Mouse (Mus musculus): Measurements from ENCODE around the gene Bdp1. TPM values are rescaled to one million over a fixed set of nuclear protein-coding genes. Genes with fewer than 3 reads are reported as not detected.

Bdp1 gene
- total and polyA plus RNA-seq, 3 experiments = 19.7 to 73.2 (median 27.2) TPM

GRCm38 (mm10) chr13:100014906-100015895, 88.7 kb downstream of the Bdp1 start, which contains the start of gene Mccc2 (continued):
- peak; percentile 74; the same call in 1 of the 2 replicates for TF ChIP-seq MYC (IDR thresholded peaks at IDR 0.05; ENCODE audit: low read depth, low read length)
- TF ChIP-seq MAX (IDR thresholded peaks at IDR 0.05; ENCODE audit: low read length) = peak; percentile 93
- TF ChIP-seq USF1 (IDR thresholded peaks at IDR 0.05; ENCODE audit: low read depth, low read length) = peak; percentile 97

- Histone ChIP-seq H3K27ac (ENCODE audit: control insufficient read depth, low read depth, low read length) (no peak overlapping the region), H3K4me1 (ENCODE audit: control insufficient read depth in 1 of 2, insufficient read depth in 2 of 2, low read length in 2 of 2) (peaks cover 7 to 8% of the 10 kb centered on the region in 2 experiments; a peak in 3 of 4 replicates), H3K36me3 (ENCODE audit: control insufficient read depth in 1 of 2, insufficient read depth in 2 of 2, low read length in 2 of 2) (peaks cover 0 to 5% of the 10 kb centered on the region in 2 experiments; a peak in 2 of 4 replicates), H3K79me2 (ENCODE audit: control insufficient read depth, insufficient read depth, low read length, poor library complexity) (no peaks in the 10 kb centered on the region), H3K4me3 (ENCODE audit: control insufficient read depth in 1 of 2, insufficient read depth in 1 of 2, low read depth in 2 of 2, low read length in 2 of 2) (no peak overlapping the region), H3K9ac (ENCODE audit: control insufficient read depth, low read depth, low read length, poor library complexity, severe bottlenecking) (no peak overlapping the region), H3K9me3 (replicated peaks; ENCODE audit: insufficient read depth, low read length) (no peaks in the 10 kb centered on the region), H3K27me3 (ENCODE audit: control insufficient read depth in 1 of 2, insufficient read depth in 2 of 2, low read length in 2 of 2) (no peaks in the 10 kb centered on the region)
- no peak for TF ChIP-seq SIN3A (IDR thresholded peaks at IDR 0.05; ENCODE audit: low read length)
- TF ChIP-seq EP300 (IDR thresholded peaks at IDR 0.05; ENCODE audit: low read depth in 1 of 2, low read length in 2 of 2) = no peak
- TF ChIP-seq TAL1 (IDR thresholded peaks at IDR 0.05; ENCODE audit: low read length) = no peak
- TF ChIP-seq POLR2A (IDR thresholded peaks at IDR 0.05; ENCODE audit: control insufficient read depth in 1 of 2, insufficient read depth in 1 of 2, low read depth in 1 of 2, low read length in 2 of 2, poor library complexity in 1 of 2) = no peak
- TF ChIP-seq MAZ (IDR thresholded peaks at IDR 0.05; ENCODE audit: low read depth, low read length) = no peak
- no peak for TF ChIP-seq SMC3 (IDR thresholded peaks at IDR 0.05; ENCODE audit: low read depth, low read length)
- no peak for TF ChIP-seq KAT2A (conservative IDR thresholded peaks at IDR 0.05; ENCODE audit: low read depth, low read length)
- TF ChIP-seq HCFC1 (IDR thresholded peaks at IDR 0.05; ENCODE audit: low read depth, low read length) = no peak
- no peak for TF ChIP-seq TCF12 (IDR thresholded peaks at IDR 0.05; ENCODE audit: low read depth, low read length)
- TF ChIP-seq POLR2AphosphoS2 (IDR thresholded peaks at IDR 0.05; ENCODE audit: low read length) = no peak
- TF ChIP-seq ZC3H11A (IDR thresholded peaks at IDR 0.05; ENCODE audit: low read depth, low read length) = no peak
- TF ChIP-seq GATA1 (IDR thresholded peaks at IDR 0.05; ENCODE audit: low read depth, low read length) = no peak
- TF ChIP-seq TBP (IDR thresholded peaks at IDR 0.05; ENCODE audit: low read depth, low read length) = no peak
- no peak for DNase-seq (ENCODE audit: low read depth, low spot score)
Observed at GRCm38 (mm10) chr13:100005911-100006496, 97.9 kb downstream of the Bdp1 start.

- Histone ChIP-seq H3K36me3 (ENCODE audit: control insufficient read depth in 1 of 2, insufficient read depth in 2 of 2, low read length in 2 of 2) (peaks cover 0 to 19% of the 10 kb centered on the region in 2 experiments; a peak in 2 of 4 replicates), H3K27ac (ENCODE audit: control insufficient read depth, low read depth, low read length) (no peak overlapping the region), H3K27me3 (ENCODE audit: control insufficient read depth in 1 of 2, insufficient read depth in 2 of 2, low read length in 2 of 2) (no peaks in the 10 kb centered on the region), H3K4me1 (ENCODE audit: control insufficient read depth in 1 of 2, insufficient read depth in 2 of 2, low read length in 2 of 2) (peaks cover 17 to 21% of the 10 kb centered on the region in 2 experiments), H3K79me2 (ENCODE audit: control insufficient read depth, insufficient read depth, low read length, poor library complexity) (no peaks in the 10 kb centered on the region), H3K9me3 (replicated peaks; ENCODE audit: insufficient read depth, low read length) (no peaks in the 10 kb centered on the region), H3K4me3 (ENCODE audit: control insufficient read depth in 1 of 2, insufficient read depth in 1 of 2, low read depth in 2 of 2, low read length in 2 of 2) (no peak overlapping the region), H3K9ac (ENCODE audit: control insufficient read depth, low read depth, low read length, poor library complexity, severe bottlenecking) (no peak overlapping the region)
- DNase-seq (ENCODE audit: low read depth, low spot score) = peak; percentile 88
- TF ChIP-seq CTCF (IDR thresholded peaks at IDR 0.05 in 2 of 3, conservative IDR thresholded peaks at IDR 0.05 in 1 of 3; ENCODE audit: control insufficient read depth in 1 of 3, insufficient read depth in 1 of 3, low read depth in 2 of 3, low read length in 3 of 3, poor library complexity in 1 of 3, severe bottlenecking in 1 of 3) (peak; percentile 79 to 87 (median 80)), TCF12 (IDR thresholded peaks at IDR 0.05; ENCODE audit: low read depth, low read length) (peak; percentile 12; the same call in 1 of the 2 replicates), NELFE (IDR thresholded peaks at IDR 0.05; ENCODE audit: low read depth, low read length) (no peak), USF2 (IDR thresholded peaks at IDR 0.05; ENCODE audit: borderline replicate concordance in 1 of 2, insufficient read depth in 1 of 2, low read depth in 1 of 2, low read length in 2 of 2) (no peak), ZC3H11A (IDR thresholded peaks at IDR 0.05; ENCODE audit: low read depth, low read length) (peak; percentile 31), USF1 (IDR thresholded peaks at IDR 0.05; ENCODE audit: low read depth, low read length) (no peak), POLR2AphosphoS2 (IDR thresholded peaks at IDR 0.05; ENCODE audit: low read length) (no peak), MYB (IDR thresholded peaks at IDR 0.05; ENCODE audit: low read depth, low read length) (no peak), ETS1 (IDR thresholded peaks at IDR 0.05; ENCODE audit: low read depth, low read length) (peak; percentile 43; the same call in 1 of the 2 replicates), MAX (IDR thresholded peaks at IDR 0.05; ENCODE audit: low read length) (peak; percentile 40; the same call in 1 of the 2 replicates), GATA1 (IDR thresholded peaks at IDR 0.05; ENCODE audit: low read depth, low read length) (peak; percentile 35; the same call in 1 of the 2 replicates), CHD2 (IDR thresholded peaks at IDR 0.05; ENCODE audit: low read length) (no peak), EP300 (IDR thresholded peaks at IDR 0.05; ENCODE audit: low read depth in 1 of 2, low read length in 2 of 2) (peak in 1 of 2 experiments; percentile 42; a peak in 3 of 4 replicates), BHLHE40 (IDR thresholded peaks at IDR 0.05; ENCODE audit: borderline replicate concordance, low read depth, low read length) (no peak), SMC3 (IDR thresholded peaks at IDR 0.05; ENCODE audit: low read depth, low read length) (peak; percentile 59), ELF1 (IDR thresholded peaks at IDR 0.05; ENCODE audit: low read depth, low read length) (no peak), RCOR1 (IDR thresholded peaks at IDR 0.05; ENCODE audit: low read depth, low read length) (0 out of 2 replicates have a peak, but pooled peaks have one; percentile 19)
Observed at GRCm38 (mm10) chr13:100001790-100002196, 102.1 kb downstream of the Bdp1 start.
